Mouse (Mus musculus) gastrocnemius, postnatal 10 days (tissue): ENCODE results near the gene Mpp1. TPM values are rescaled to one million over a fixed set of nuclear protein-coding genes. Genes with fewer than 3 reads are reported as not detected.
A peak's percentile ranks its signal among the peaks of the same experiment; 100 is the strongest.

Source experiments
- DNase-seq: peaks from one replicate; pipeline ENCODE4 v3.0.0; 2021; ENCODE audit warnings: mixed read lengths
- total RNA-seq, 2 experiments: library from RNA; stranded (reverse); gene quantifications; 2 replicates each; pipeline ENCODE4 v1.2.3; 2021

The Mpp1 gene
- total RNA-seq, 2 experiments from 2014 or later: 30.2 to 30.7 TPM

DNA sequence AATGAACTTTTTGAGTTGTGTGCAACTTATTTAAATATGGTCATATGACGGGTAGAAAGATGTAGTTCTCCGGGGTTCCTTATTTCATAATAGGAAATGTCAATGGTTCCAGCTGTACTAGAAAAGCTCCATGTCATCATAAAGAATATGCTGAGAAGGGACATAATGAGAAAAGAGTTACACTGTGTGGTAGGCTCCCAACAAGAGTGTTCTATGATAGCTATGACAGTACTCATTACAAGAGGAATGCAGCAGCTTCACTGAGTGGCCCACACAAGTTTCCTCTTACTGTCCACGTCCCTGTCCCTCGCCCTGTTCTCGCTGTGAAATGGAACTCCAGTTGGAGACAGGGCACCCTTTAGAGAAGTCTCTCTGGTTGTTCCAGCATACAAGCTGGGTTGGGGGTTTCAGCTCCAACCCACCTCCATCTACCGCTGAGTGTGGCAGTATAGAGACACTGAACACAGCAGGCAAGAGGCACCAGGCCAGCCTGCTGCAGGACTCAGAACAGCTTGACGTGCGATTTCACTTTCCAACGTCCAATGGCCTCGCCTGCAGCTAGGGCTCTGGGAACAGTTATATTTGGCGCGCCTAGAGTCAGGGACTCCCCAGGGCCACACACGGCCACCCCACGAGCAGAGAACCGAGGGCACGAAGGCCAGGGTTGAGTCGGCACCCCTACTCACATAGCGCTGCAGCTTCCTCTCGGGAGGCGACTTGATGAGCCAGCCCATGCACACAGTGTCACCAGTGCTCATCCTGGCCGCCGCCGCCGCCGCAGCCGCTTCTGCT is 46.6 kb downstream of the Mpp1 start:
- peak; percentile 18 for DNase-seq

GRCm38 (mm10) chrX:75082351-75082750 is 48.5 kb downstream of the Mpp1 start:
- DNase-seq: no peak

Other genes starting within 250 kb of the Mpp1 start
- 1 to 10 TPM; 1.6 to 2.7 TPM for gene Gab3, start 45.6 kb downstream of the Mpp1 start, total RNA-seq
- gene Dkc1, start 35.2 kb downstream of the Mpp1 start, total RNA-seq: 10 to 100 TPM; 30.0 to 31.0 TPM
- not detected for gene Smim9, start 32.8 kb upstream of the Mpp1 start, total RNA-seq